Mouse (Mus musculus) megakaryocyte, embryonic 14.5 days (primary cell): ENCODE measurements around the gene Gpha2.

Experiments
- FLI1 ChIP-seq: IDR thresholded peaks from 2 replicates; pipeline ENCODE4 v1.6.1; 2012; ENCODE audit warnings: low read length, inconsistent platforms, mixed read lengths
- GATA1 ChIP-seq: IDR thresholded peaks from 3 replicates; pipeline ENCODE4 v1.6.1; 2012; ENCODE audit warnings: mixed read lengths, low read length, inconsistent platforms, borderline replicate concordance

DNA sequence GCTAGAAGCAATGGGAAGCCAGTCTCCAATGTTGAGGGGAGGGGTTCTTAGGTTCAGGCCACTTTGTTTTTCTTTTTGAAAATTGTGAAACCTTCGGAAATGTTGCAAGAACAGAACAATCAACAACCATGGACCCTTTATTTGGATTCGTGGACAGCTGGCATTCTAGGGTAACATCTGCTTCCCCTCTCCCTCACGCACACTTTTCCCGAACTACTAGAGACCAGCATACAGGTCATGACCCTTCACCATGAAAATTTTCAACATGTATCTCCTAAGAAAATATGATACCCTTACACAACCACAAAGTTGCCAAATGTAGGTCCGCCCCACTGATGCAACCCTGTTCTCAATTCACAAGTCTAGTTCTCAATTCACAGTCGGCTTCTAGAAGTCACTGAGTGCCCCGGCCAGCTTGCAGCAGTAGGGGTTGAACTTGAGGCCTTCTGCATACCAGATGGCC, 42.5 kb downstream of the Gpha2 start:
- TF ChIP-seq GATA1 = no peak
- no peak for TF ChIP-seq FLI1
